Mouse (Mus musculus) lung, postnatal 0 days (tissue): ENCODE measurements around the gene Piezo1. TPM values are rescaled to one million over a fixed set of nuclear protein-coding genes. Genes with fewer than 3 reads are reported as not detected.

Experiments used
- ATAC-seq: fragments of 200-750 bp; cut with Nextera tagmentation; 2 replicates; pipeline ENCODE4 v1.8.0; 2017; ENCODE audit warnings: moderate library complexity
- DNase-seq: peaks from one replicate; pipeline ENCODE4 v3.0.0-alpha.2; 2016; ENCODE audit warnings: low spot score
- H3K27ac ChIP-seq: fragments of 300-500 bp; sonication (generic); 2 replicates; pipeline ENCODE4 v1.5.1; 2014; ENCODE audit warnings: antibody characterized with exemption, mild to moderate bottlenecking, low read length, mixed read lengths
- H3K27me3 ChIP-seq: fragments of 300-500 bp; sonication (generic); replicated peaks from 2 replicates; pipeline ENCODE4 v1.6.1; 2014; ENCODE audit warnings: low read length, mixed read lengths; ENCODE audit not compliant: insufficient read depth
- H3K36me3 ChIP-seq: fragments of 300-500 bp; sonication (generic); 2 replicates; pipeline ENCODE4 v1.6.1; 2014; ENCODE audit warnings: low read length, mixed read lengths; ENCODE audit not compliant: insufficient read depth
- H3K4me1 ChIP-seq: fragments of 300-500 bp; sonication (generic); 2 replicates; pipeline ENCODE4 v1.6.1; 2014; ENCODE audit warnings: antibody characterized with exemption, low read depth, low read length, mixed read lengths; ENCODE audit not compliant: insufficient read depth
- H3K4me2 ChIP-seq: fragments of 300-500 bp; sonication (generic); replicated peaks from 2 replicates; pipeline ENCODE4 v1.6.1; 2014; ENCODE audit warnings: low read depth, mild to moderate bottlenecking, low read length, moderate library complexity, mixed read lengths
- H3K4me3 ChIP-seq: fragments of 300-500 bp; sonication (generic); 2 replicates; pipeline ENCODE4 v1.5.1; 2014; ENCODE audit warnings: low read depth, low read length
- H3K9ac ChIP-seq: fragments of 300-500 bp; sonication (generic); replicated peaks from 2 replicates; pipeline ENCODE4 v1.6.1; 2014; ENCODE audit warnings: low read depth, mild to moderate bottlenecking
- H3K9me3 ChIP-seq: fragments of 300-500 bp; sonication (generic); 2 replicates; pipeline ENCODE4 v1.6.1; 2016; ENCODE audit warnings: low read length, mixed read lengths
- CTCF ChIP-seq: IDR thresholded peaks from 2 replicates; pipeline ENCODE4 v1.5.1; 2016; ENCODE audit warnings: antibody characterized with exemption, mild to moderate bottlenecking
- EP300 ChIP-seq: IDR thresholded peaks from 2 replicates; pipeline ENCODE4 v1.6.1; 2016; ENCODE audit warnings: antibody characterized with exemption, mild to moderate bottlenecking, control low read depth
- WGBS: fragments of 180-500 bp; shearing (Covaris S2); extraction: QIAGEN DNeasy Blood & Tissue Kit; methylation state at CpG from one replicate; pipeline ENCODE4 v1.1.7; 2014; 5-methylcytosine and 5-hydroxymethylcytosine counted together
- polyA plus RNA-seq: library from polyadenylated mRNA; unstranded; fragments of >200 nt; fragmentation: Nextera tagmentation; extraction: Ambion mirVana; gene quantifications from 2 replicates; pipeline ENCODE4 v1.2.1, GENCODE M21; 2015

The Piezo1 gene
- polyA plus RNA-seq, 1 experiment from 2014 or later = 27.3 TPM

DNA sequence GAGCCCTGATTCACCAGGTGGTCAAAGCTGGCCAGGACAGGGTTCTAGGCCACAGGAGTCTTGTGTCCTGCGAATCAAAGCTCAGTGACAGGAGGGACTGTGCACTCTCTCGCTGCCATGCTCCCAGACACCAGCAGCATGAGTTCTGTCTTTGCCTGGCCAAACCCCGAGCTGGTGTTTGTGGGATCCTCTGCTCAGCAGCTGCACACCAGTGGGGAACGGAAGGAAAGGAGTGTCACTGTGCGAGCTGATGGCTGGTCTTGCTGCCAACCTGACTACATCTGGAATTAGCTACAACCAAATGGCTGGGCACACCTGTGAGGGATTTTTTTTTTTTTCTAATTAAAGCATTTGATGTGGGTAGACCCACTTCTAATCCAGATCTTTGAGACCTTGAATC, 80.4 kb downstream of the Piezo1 start:
- ATAC-seq = no peak
- no peak overlapping the region for H3K4me3 ChIP-seq
- peaks cover 3% of the 10 kb centered on the region; the same call in 1 of the 2 replicates for H3K4me1 ChIP-seq
- no peaks in the 10 kb centered on the region for H3K9me3 ChIP-seq
- no peak overlapping the region for H3K27ac ChIP-seq
- no peaks in the 10 kb centered on the region for H3K27me3 ChIP-seq
- TF ChIP-seq CTCF = no peak
- TF ChIP-seq EP300 = no peak
- H3K36me3 ChIP-seq = peaks cover 14% of the 10 kb centered on the region; the same call in 1 of the 2 replicates
- no peak overlapping the region for H3K4me2 ChIP-seq
- DNase-seq = no peak
- 84% methylated on average over 5 of the region's 5 CpGs for WGBS
- no peak overlapping the region for H3K9ac ChIP-seq

DNA sequence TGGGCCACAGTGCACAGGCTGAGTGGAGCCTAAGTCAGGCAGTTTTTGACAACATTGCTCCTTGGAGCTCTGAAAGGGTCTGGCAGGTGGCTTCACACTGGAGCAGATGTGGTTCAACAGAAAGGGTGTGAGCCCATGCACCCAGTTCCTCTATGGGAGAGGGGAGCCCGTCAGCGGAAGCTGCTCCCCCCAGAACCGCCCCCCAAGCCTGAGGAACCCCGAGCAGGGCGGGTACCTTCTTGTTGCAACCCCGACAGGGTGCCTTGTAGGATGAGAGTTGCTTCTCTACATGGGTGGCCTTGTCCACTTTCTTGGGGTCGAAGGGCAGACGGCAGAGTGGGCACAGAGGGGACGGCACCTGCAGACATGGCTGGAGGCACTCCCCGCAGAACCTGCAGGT, 81.2 kb downstream of the Piezo1 start:
- no peak for TF ChIP-seq EP300
- no peak for TF ChIP-seq CTCF
- H3K36me3 ChIP-seq = peaks cover 14% of the 10 kb centered on the region; the same call in 1 of the 2 replicates
- H3K27me3 ChIP-seq = no peaks in the 10 kb centered on the region
- H3K27ac ChIP-seq = no peak overlapping the region
- H3K4me2 ChIP-seq = no peak overlapping the region
- H3K9ac ChIP-seq = no peak overlapping the region
- DNase-seq (no peak), ATAC-seq (no peak)
- no peak overlapping the region for H3K4me3 ChIP-seq
- no peaks in the 10 kb centered on the region for H3K9me3 ChIP-seq
- 87% methylated on average over 10 of the region's 10 CpGs for WGBS
- H3K4me1 ChIP-seq = peaks cover 3% of the 10 kb centered on the region; the same call in 1 of the 2 replicates

DNA sequence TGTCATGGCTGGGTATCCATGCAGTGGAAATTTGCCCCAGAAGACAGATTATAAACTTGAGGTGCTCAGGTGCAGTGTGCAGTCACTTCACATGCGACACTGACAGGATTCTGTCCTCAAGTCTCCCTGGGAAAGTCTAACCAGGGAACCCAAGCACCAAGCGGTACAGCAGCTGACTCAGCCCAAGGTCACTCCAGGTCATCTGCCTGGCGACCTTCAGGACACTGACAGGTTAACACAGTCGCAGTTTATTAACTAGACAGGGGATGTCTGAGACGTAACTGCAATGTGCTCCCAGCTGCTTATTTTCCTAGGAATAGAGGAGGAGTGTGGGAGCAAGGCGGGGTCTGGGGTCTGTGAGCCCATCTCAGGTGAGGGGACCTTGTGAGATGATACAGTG, 81.7 kb downstream of the Piezo1 start:
- ATAC-seq (no peak), DNase-seq (no peak)
- Histone ChIP-seq H3K4me1 (no peaks in the 10 kb centered on the region; the same call in 1 of the 2 replicates), H3K27me3 (no peaks in the 10 kb centered on the region), H3K4me2 (no peak overlapping the region), H3K9ac (no peak overlapping the region), H3K36me3 (peaks cover 14% of the 10 kb centered on the region; the same call in 1 of the 2 replicates), H3K4me3 (no peak overlapping the region), H3K27ac (no peak overlapping the region), H3K9me3 (no peaks in the 10 kb centered on the region)
- 78% methylated on average over 6 of the region's 6 CpGs for WGBS
- TF ChIP-seq CTCF (no peak), EP300 (no peak)

- Histone ChIP-seq H3K4me1 (peaks cover under 1% of the 10 kb centered on the region; the same call in 1 of the 2 replicates), H3K4me2 (no peak overlapping the region), H3K27ac (no peak overlapping the region), H3K9me3 (no peaks in the 10 kb centered on the region), H3K36me3 (peaks cover 14% of the 10 kb centered on the region; the same call in 1 of the 2 replicates), H3K4me3 (no peak overlapping the region), H3K27me3 (no peaks in the 10 kb centered on the region), H3K9ac (no peak overlapping the region)
- ATAC-seq (no peak), DNase-seq (no peak)
- WGBS = 89% methylated on average over 13 of the region's 13 CpGs
- TF ChIP-seq CTCF = no peak
- TF ChIP-seq EP300 = no peak
Observed at GRCm38 (mm10) chr8:122467816-122468215, 83.3 kb downstream of the Piezo1 start.

GRCm38 (mm10) chr8:122464985-122465384, 86.1 kb downstream of the Piezo1 start:
- peaks cover 7% of the 10 kb centered on the region; the same call in 1 of the 2 replicates for H3K27me3 ChIP-seq
- TF ChIP-seq EP300 (no peak), CTCF (no peak)
- H3K4me2 ChIP-seq = no peak overlapping the region
- H3K4me1 ChIP-seq = peaks cover 10% of the 10 kb centered on the region; the same call in 1 of the 2 replicates
- WGBS = 67% methylated on average over 7 of the region's 7 CpGs
- no peak for ATAC-seq
- no peak overlapping the region for H3K4me3 ChIP-seq
- H3K36me3 ChIP-seq = peaks cover 14% of the 10 kb centered on the region; the same call in 1 of the 2 replicates
- H3K9ac ChIP-seq = no peak overlapping the region
- DNase-seq = no peak
- H3K27ac ChIP-seq = no peak overlapping the region
- no peaks in the 10 kb centered on the region for H3K9me3 ChIP-seq

- Histone ChIP-seq H3K27ac (peak overlapping the region; percentile 43), H3K36me3 (peaks cover 14% of the 10 kb centered on the region; the same call in 1 of the 2 replicates), H3K27me3 (peaks cover 16% of the 10 kb centered on the region; the same call in 1 of the 2 replicates), H3K9me3 (no peaks in the 10 kb centered on the region), H3K9ac (no peak overlapping the region), H3K4me2 (peak overlapping the region; percentile 11; the same call in 1 of the 2 replicates), H3K4me1 (peaks cover 10% of the 10 kb centered on the region; the same call in 1 of the 2 replicates), H3K4me3 (no peak overlapping the region)
- ATAC-seq (peak; percentile 70), DNase-seq (peak; percentile 85)
- 23% methylated on average over 12 of the region's 12 CpGs for WGBS
- TF ChIP-seq CTCF (no peak), EP300 (peak; percentile 53)
Observed at GRCm38 (mm10) chr8:122463651-122464640, 87.2 kb downstream of the Piezo1 start.
